Mouse (Mus musculus): ENCODE results near the gene B3gnt3. TPM values are rescaled to one million over a fixed set of nuclear protein-coding genes. Genes with fewer than 3 reads are reported as not detected.

Gene B3gnt3
- polyA plus RNA-seq (2012; rRNA removed) = 89.2 and 150 TPM in 2 replicates

GRCm38 (mm10) chr8:71701414-71702086 lies at the start of gene B3gnt3:
Gene B3gnt3 (minus strand): TSS chr8:71701789.

DNA sequence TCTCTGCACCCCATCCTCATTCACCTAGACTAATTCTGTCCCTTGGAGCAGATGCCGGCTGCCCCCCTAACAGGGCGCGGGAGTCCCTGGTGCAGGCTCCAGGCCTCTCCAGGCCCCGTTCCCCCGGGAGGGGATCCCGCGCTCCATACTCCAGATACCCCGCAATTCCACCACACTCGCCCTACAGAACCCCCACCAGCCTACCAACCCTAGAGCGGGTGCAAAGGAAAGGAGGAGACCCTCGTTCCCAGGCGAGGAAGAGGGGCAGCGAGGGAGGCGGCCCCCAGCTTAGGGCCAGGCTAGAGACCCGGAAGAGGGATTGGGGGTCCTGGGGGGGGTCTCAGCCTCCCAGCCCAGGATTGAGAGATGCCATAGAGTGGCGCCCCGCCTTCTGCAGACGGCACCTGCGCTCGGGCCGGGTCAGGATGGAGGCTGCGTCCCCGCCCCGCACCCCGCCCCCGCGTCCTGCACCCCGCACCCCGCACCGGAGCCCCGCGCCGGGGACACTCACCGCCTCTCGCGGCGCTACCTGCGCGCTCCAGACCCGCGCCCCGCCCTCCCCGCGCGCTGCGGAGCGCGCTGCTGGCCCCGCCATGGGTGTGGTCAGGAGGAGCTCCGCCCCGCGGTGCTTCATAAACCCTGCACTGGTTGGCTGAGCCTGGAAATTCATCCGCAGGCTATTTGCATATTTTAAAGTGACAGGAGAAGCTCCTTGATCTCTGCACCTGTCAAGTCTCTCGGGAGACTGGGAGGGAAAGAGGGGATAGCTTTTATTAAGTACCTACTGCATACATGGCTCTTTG lies 23.7 kb upstream of the B3gnt3 start, which contains the start of gene Fcho1:
TSS of gene Fcho1 (minus strand) at position 595 of the 803 bp plus-strand sequence.

DNA sequence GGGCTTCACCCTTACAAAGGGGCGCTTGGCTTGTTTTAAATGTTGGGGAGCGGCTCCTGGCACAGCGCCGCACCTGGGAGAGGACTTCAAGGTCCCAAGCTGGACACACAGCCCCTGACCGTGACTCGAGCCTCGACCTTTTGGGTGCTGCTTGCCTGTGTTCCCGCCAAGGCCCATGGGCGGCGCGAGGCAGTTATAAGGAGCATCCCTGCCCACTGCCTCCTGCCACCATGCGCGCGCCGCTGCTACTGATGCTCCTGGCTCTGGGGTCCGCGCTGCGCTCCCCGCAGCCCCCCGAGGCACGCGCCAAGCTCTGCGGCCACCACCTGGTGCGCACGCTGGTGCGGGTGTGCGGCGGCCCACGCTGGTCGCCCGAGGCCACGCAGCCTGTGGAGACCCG lies 12.6 kb downstream of the B3gnt3 start, which contains the start of gene Insl3:
TSS of gene Insl3 (plus strand) at position 187 of the 400 bp plus-strand sequence.

GRCm38 (mm10) chr8:71676020-71676741 lies 25.4 kb downstream of the B3gnt3 start, which contains the start of gene Jak3:
Gene Jak3 (plus strand): TSS chr8:71676296.

GRCm38 (mm10) chr8:71671549-71671965 lies 30.0 kb downstream of the B3gnt3 start, which contains the start of gene Unc13a:
Gene Unc13a (minus strand): TSS chr8:71671757.

Other genes with a start within 250 kb of the B3gnt3 start
- 17.5 and 35.4 TPM in 2 replicates for gene Abhd8, start 238.1 kb downstream of the B3gnt3 start, polyA plus RNA-seq (2012; rRNA removed)
- gene Mrpl34, start 236.8 kb downstream of the B3gnt3 start, polyA plus RNA-seq (2012; rRNA removed) = 88.5 and 151 TPM in 2 replicates
- 58.8 and 59.1 TPM in 2 replicates for gene Dda1, start 232.6 kb downstream of the B3gnt3 start, polyA plus RNA-seq (2012; rRNA removed)
- gene Ano8, start 215.8 kb downstream of the B3gnt3 start, polyA plus RNA-seq (2012; rRNA removed) = 16.2 and 28.7 TPM in 2 replicates
- 23.1 and 27.9 TPM in 2 replicates for gene Gtpbp3, start 213.7 kb downstream of the B3gnt3 start, polyA plus RNA-seq (2012; rRNA removed)
- gene Plvap, start 190.0 kb downstream of the B3gnt3 start, polyA plus RNA-seq (2012; rRNA removed) = 259 and 270 TPM in 2 replicates
- 0.08 TPM in 1 of 2 replicates, not detected in the other for gene Ccdc194, start 176.1 kb downstream of the B3gnt3 start, polyA plus RNA-seq (2012; rRNA removed)
- gene Bst2, start 164.3 kb downstream of the B3gnt3 start, polyA plus RNA-seq (2012; rRNA removed) = 80.5 and 110 TPM in 2 replicates
- 119 and 201 TPM in 2 replicates for gene Mvb12a, start 158.9 kb downstream of the B3gnt3 start, polyA plus RNA-seq (2012; rRNA removed)
- 0.63 and 1.4 TPM in 2 replicates for gene Tmem221, start 142.9 kb downstream of the B3gnt3 start, polyA plus RNA-seq (2012; rRNA removed)
- gene Nxnl1, start 135.2 kb downstream of the B3gnt3 start, polyA plus RNA-seq (2012; rRNA removed) = not detected in 2 replicates
- 44.1 and 45.9 TPM in 2 replicates for gene Slc27a1, start 132.9 kb downstream of the B3gnt3 start, polyA plus RNA-seq (2012; rRNA removed)
- gene Pgls, start 109.6 kb downstream of the B3gnt3 start, polyA plus RNA-seq (2012; rRNA removed) = 114 and 270 TPM in 2 replicates
- 0.95 and 2.5 TPM in 2 replicates for gene Fam129c, start 104.1 kb downstream of the B3gnt3 start, polyA plus RNA-seq (2012; rRNA removed)
- gene Colgalt1, start 90.8 kb downstream of the B3gnt3 start, polyA plus RNA-seq (2012; rRNA removed) = 35.6 and 56.1 TPM in 2 replicates
- gene Unc13a, start 30.0 kb downstream of the B3gnt3 start, polyA plus RNA-seq (2012; rRNA removed) = 0.66 and 1.4 TPM in 2 replicates
- 9.1 and 9.5 TPM in 2 replicates for gene Jak3, start 25.5 kb downstream of the B3gnt3 start, polyA plus RNA-seq (2012; rRNA removed)
- gene Insl3, start 12.6 kb downstream of the B3gnt3 start, polyA plus RNA-seq (2012; rRNA removed) = 12.5 and 12.8 TPM in 2 replicates
- gene Fcho1, start 23.9 kb upstream of the B3gnt3 start, polyA plus RNA-seq (2012; rRNA removed) = 37.7 and 57.6 TPM in 2 replicates
- gene Zfp709, start 180.2 kb upstream of the B3gnt3 start, polyA plus RNA-seq (2012; rRNA removed) = 0.01 and 0.08 TPM in 2 replicates
- not detected in 2 replicates for gene Zfp882, start 206.8 kb upstream of the B3gnt3 start, polyA plus RNA-seq (2012; rRNA removed)
- 0.18 and 0.32 TPM in 2 replicates for gene Zfp617, start 206.8 kb upstream of the B3gnt3 start, polyA plus RNA-seq (2012; rRNA removed)
- 0.68 and 1.4 TPM in 2 replicates for gene Zfp961, start 249.2 kb upstream of the B3gnt3 start, polyA plus RNA-seq (2012; rRNA removed)

All from stomach, adult 2 months (tissue).